In the genomic region with DNA sequence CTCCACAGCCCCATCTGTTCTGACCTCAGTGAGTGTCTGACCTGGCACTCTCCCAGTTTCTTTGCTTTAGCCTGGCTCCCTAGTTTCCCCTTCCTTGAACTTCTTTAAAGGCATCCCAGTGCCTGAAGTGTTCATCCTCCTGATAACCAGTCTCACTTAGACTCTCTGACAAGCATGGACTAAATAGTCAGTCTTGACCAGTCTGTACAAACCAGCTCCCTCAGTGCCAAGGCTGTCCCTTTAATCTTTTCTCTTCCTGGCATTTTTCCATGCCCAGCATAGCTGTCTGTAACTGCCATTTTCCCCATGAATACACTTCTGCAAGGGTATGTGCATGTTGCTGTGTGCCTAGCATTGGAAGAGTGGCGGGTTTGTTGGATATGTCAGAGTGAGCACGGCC, we compare ENCODE assay signal across 15 mouse cellular contexts.
"Had no signal": no experiment of that assay in that cellular context is flagged by ENCODE, and none has a peak within 500 bp of the region (broad histone marks: within the 10 kb centered on the region; RNA-seq: fewer than 3 reads in every experiment).

No protein-coding gene starts in this region.

- H3K4me3 ChIP-seq: limb, embryonic 15.5 days; liver, embryonic 13.5 days; midbrain, embryonic 10.5 days; myocyte; neural tube, embryonic 15.5 days had no signal

- H3K4me1 ChIP-seq: midbrain, embryonic 10.5 days had no signal

- DNase-seq: kidney, adult 9 months; kidney, postnatal 36 days; layer of hippocampus, adult 9-11 months; layer of hippocampus, postnatal 36 days; liver, embryonic 13.5 days; lung, adult 18-20 months; right cerebral cortex, adult 18-20 months; right cerebral cortex, postnatal 25 days; thymus, adult 18-20 months; thymus, postnatal 14 days had no signal

- H3K9me3 ChIP-seq: limb, embryonic 15.5 days; liver, embryonic 13.5 days; midbrain, embryonic 10.5 days; neural tube, embryonic 15.5 days had no signal

- H3K27me3 ChIP-seq: limb, embryonic 15.5 days; liver, embryonic 13.5 days; neural tube, embryonic 15.5 days had no signal

- H3K9ac ChIP-seq: limb, embryonic 15.5 days; liver, embryonic 13.5 days; neural tube, embryonic 15.5 days had no signal

- H3K27ac ChIP-seq: kidney, postnatal 0 days; limb, embryonic 15.5 days; liver, embryonic 13.5 days; midbrain, embryonic 10.5 days; neural tube, embryonic 15.5 days had no signal

- H3K4me2 ChIP-seq: limb, embryonic 15.5 days; liver, embryonic 13.5 days; neural tube, embryonic 15.5 days had no signal
